Mouse (Mus musculus): ENCODE measurements at regions not wholly inside any gene's neighbourhood (a gene's known extent, or its start where the extent isn't known, plus 50 kb on each side); places are given as distances from the start of the nearest gene placed in this dataset.
A peak's percentile ranks its signal among the peaks of the same experiment; 100 is the strongest.

- Histone ChIP-seq H3K27ac (ENCODE audit: low read length) (no peak overlapping the region; the same call in 1 of the 2 replicates), H3K9ac (replicated peaks; ENCODE audit: low read depth, low read length) (no peak overlapping the region), H3K4me1 (replicated peaks; ENCODE audit: control insufficient read depth, insufficient read depth, low read length) (no peaks in the 10 kb centered on the region), H3K4me2 (ENCODE audit: low read length) (no peak overlapping the region), H3K4me3 (replicated peaks; ENCODE audit: low read length) (no peak overlapping the region), H3K27me3 (replicated peaks; ENCODE audit: control insufficient read depth, insufficient read depth, low read length) (no peaks in the 10 kb centered on the region), H3K36me3 (ENCODE audit: control insufficient read depth, insufficient read depth) (no peaks in the 10 kb centered on the region), H3K9me3 (ENCODE audit: control insufficient read depth, low read length) (no peaks in the 10 kb centered on the region)
- ATAC-seq: peak; percentile 77
- WGBS: 35% methylated on average over 2 of the region's 2 CpGs
Measured at GRCm38 (mm10) chr4:51519281-51519680, 302.8 kb downstream of the Cylc2 start.

- no peak overlapping the region for H3K4me3 ChIP-seq (replicated peaks; ENCODE audit: low read length)
- peak; percentile 86 for ATAC-seq
- H3K36me3 ChIP-seq (ENCODE audit: control insufficient read depth, insufficient read depth): no peaks in the 10 kb centered on the region
- H3K9me3 ChIP-seq (ENCODE audit: control insufficient read depth, low read length): no peaks in the 10 kb centered on the region
- no peak overlapping the region for H3K27ac ChIP-seq (ENCODE audit: low read length)
- no peaks in the 10 kb centered on the region for H3K4me1 ChIP-seq (replicated peaks; ENCODE audit: control insufficient read depth, insufficient read depth, low read length)
- H3K27me3 ChIP-seq (replicated peaks; ENCODE audit: control insufficient read depth, insufficient read depth, low read length): no peaks in the 10 kb centered on the region
- H3K4me2 ChIP-seq (ENCODE audit: low read length): no peak overlapping the region
- H3K9ac ChIP-seq (replicated peaks; ENCODE audit: low read depth, low read length): no peak overlapping the region
Measured at GRCm38 (mm10) chr4:51519750-51520149, 303.3 kb downstream of the Cylc2 start.

GRCm38 (mm10) chr4:51545419-51545818, 328.9 kb downstream of the Cylc2 start:
- ATAC-seq: peak; percentile 58; the same call in 1 of the 2 replicates
- 42% methylated on average over 6 of the region's 6 CpGs for WGBS
- Histone ChIP-seq H3K4me3 (replicated peaks; ENCODE audit: low read length) (no peak overlapping the region), H3K9ac (replicated peaks; ENCODE audit: low read depth, low read length) (no peak overlapping the region), H3K9me3 (ENCODE audit: control insufficient read depth, low read length) (no peaks in the 10 kb centered on the region), H3K4me1 (replicated peaks; ENCODE audit: control insufficient read depth, insufficient read depth, low read length) (no peaks in the 10 kb centered on the region), H3K36me3 (ENCODE audit: control insufficient read depth, insufficient read depth) (no peaks in the 10 kb centered on the region), H3K4me2 (ENCODE audit: low read length) (no peak overlapping the region), H3K27ac (ENCODE audit: low read length) (no peak overlapping the region), H3K27me3 (replicated peaks; ENCODE audit: control insufficient read depth, insufficient read depth, low read length) (no peaks in the 10 kb centered on the region)

- Histone ChIP-seq H3K27me3 (replicated peaks; ENCODE audit: control insufficient read depth, insufficient read depth, low read length) (no peaks in the 10 kb centered on the region), H3K4me2 (ENCODE audit: low read length) (no peak overlapping the region), H3K4me3 (replicated peaks; ENCODE audit: low read length) (no peak overlapping the region), H3K27ac (ENCODE audit: low read length) (no peak overlapping the region), H3K4me1 (replicated peaks; ENCODE audit: control insufficient read depth, insufficient read depth, low read length) (no peaks in the 10 kb centered on the region), H3K36me3 (ENCODE audit: control insufficient read depth, insufficient read depth) (no peaks in the 10 kb centered on the region), H3K9me3 (ENCODE audit: control insufficient read depth, low read length) (no peaks in the 10 kb centered on the region), H3K9ac (replicated peaks; ENCODE audit: low read depth, low read length) (no peak overlapping the region)
- 76% methylated on average over 1 of the region's 1 CpGs for WGBS
- no peak for ATAC-seq
Measured at GRCm38 (mm10) chr4:51559693-51560092, 343.2 kb downstream of the Cylc2 start.

GRCm38 (mm10) chr4:51560100-51560499, 343.6 kb downstream of the Cylc2 start:
- ATAC-seq: no peak
- H3K27me3 ChIP-seq (replicated peaks; ENCODE audit: control insufficient read depth, insufficient read depth, low read length): no peaks in the 10 kb centered on the region
- H3K4me2 ChIP-seq (ENCODE audit: low read length): no peak overlapping the region
- no peak overlapping the region for H3K27ac ChIP-seq (ENCODE audit: low read length)
- H3K4me3 ChIP-seq (replicated peaks; ENCODE audit: low read length): no peak overlapping the region
- no peak overlapping the region for H3K9ac ChIP-seq (replicated peaks; ENCODE audit: low read depth, low read length)
- H3K9me3 ChIP-seq (ENCODE audit: control insufficient read depth, low read length): no peaks in the 10 kb centered on the region
- no peaks in the 10 kb centered on the region for H3K36me3 ChIP-seq (ENCODE audit: control insufficient read depth, insufficient read depth)
- no peaks in the 10 kb centered on the region for H3K4me1 ChIP-seq (replicated peaks; ENCODE audit: control insufficient read depth, insufficient read depth, low read length)

GRCm38 (mm10) chr4:51562379-51562778, 345.9 kb downstream of the Cylc2 start:
- Histone ChIP-seq H3K4me1 (replicated peaks; ENCODE audit: control insufficient read depth, insufficient read depth, low read length) (no peaks in the 10 kb centered on the region), H3K4me3 (replicated peaks; ENCODE audit: low read length) (no peak overlapping the region), H3K9ac (replicated peaks; ENCODE audit: low read depth, low read length) (no peak overlapping the region), H3K9me3 (ENCODE audit: control insufficient read depth, low read length) (no peaks in the 10 kb centered on the region), H3K27ac (ENCODE audit: low read length) (no peak overlapping the region), H3K4me2 (ENCODE audit: low read length) (no peak overlapping the region), H3K36me3 (ENCODE audit: control insufficient read depth, insufficient read depth) (no peaks in the 10 kb centered on the region), H3K27me3 (replicated peaks; ENCODE audit: control insufficient read depth, insufficient read depth, low read length) (no peaks in the 10 kb centered on the region)
- ATAC-seq: no peak
- 8% methylated on average over 5 of the region's 5 CpGs for WGBS

GRCm38 (mm10) chr4:51576456-51576855, 360.0 kb downstream of the Cylc2 start:
- Histone ChIP-seq H3K9ac (replicated peaks; ENCODE audit: low read depth, low read length) (no peak overlapping the region), H3K4me2 (ENCODE audit: low read length) (no peak overlapping the region), H3K4me3 (replicated peaks; ENCODE audit: low read length) (no peak overlapping the region), H3K27ac (ENCODE audit: low read length) (no peak overlapping the region), H3K9me3 (ENCODE audit: control insufficient read depth, low read length) (no peaks in the 10 kb centered on the region), H3K4me1 (replicated peaks; ENCODE audit: control insufficient read depth, insufficient read depth, low read length) (no peaks in the 10 kb centered on the region), H3K36me3 (ENCODE audit: control insufficient read depth, insufficient read depth) (no peaks in the 10 kb centered on the region), H3K27me3 (replicated peaks; ENCODE audit: control insufficient read depth, insufficient read depth, low read length) (no peaks in the 10 kb centered on the region)
- ATAC-seq: no peak
- 69% methylated on average over 2 of the region's 2 CpGs for WGBS

GRCm38 (mm10) chr4:51594044-51594443, 377.6 kb downstream of the Cylc2 start:
- ATAC-seq: no peak
- H3K36me3 ChIP-seq (ENCODE audit: control insufficient read depth, insufficient read depth): no peaks in the 10 kb centered on the region
- no peaks in the 10 kb centered on the region for H3K27me3 ChIP-seq (replicated peaks; ENCODE audit: control insufficient read depth, insufficient read depth, low read length)
- no peak overlapping the region for H3K27ac ChIP-seq (ENCODE audit: low read length)
- no peak overlapping the region for H3K4me3 ChIP-seq (replicated peaks; ENCODE audit: low read length)
- no peak overlapping the region for H3K9ac ChIP-seq (replicated peaks; ENCODE audit: low read depth, low read length)
- 83% methylated on average over 4 of the region's 4 CpGs for WGBS
- H3K4me1 ChIP-seq (replicated peaks; ENCODE audit: control insufficient read depth, insufficient read depth, low read length): no peaks in the 10 kb centered on the region
- no peaks in the 10 kb centered on the region for H3K9me3 ChIP-seq (ENCODE audit: control insufficient read depth, low read length)
- no peak overlapping the region for H3K4me2 ChIP-seq (ENCODE audit: low read length)

GRCm38 (mm10) chr4:51597850-51598249, 381.4 kb downstream of the Cylc2 start:
- Histone ChIP-seq H3K9ac (replicated peaks; ENCODE audit: low read depth, low read length) (no peak overlapping the region), H3K27ac (ENCODE audit: low read length) (no peak overlapping the region), H3K36me3 (ENCODE audit: control insufficient read depth, insufficient read depth) (no peaks in the 10 kb centered on the region), H3K27me3 (replicated peaks; ENCODE audit: control insufficient read depth, insufficient read depth, low read length) (no peaks in the 10 kb centered on the region), H3K4me3 (replicated peaks; ENCODE audit: low read length) (no peak overlapping the region), H3K4me1 (replicated peaks; ENCODE audit: control insufficient read depth, insufficient read depth, low read length) (no peaks in the 10 kb centered on the region), H3K4me2 (ENCODE audit: low read length) (no peak overlapping the region), H3K9me3 (ENCODE audit: control insufficient read depth, low read length) (no peaks in the 10 kb centered on the region)
- 87% methylated on average over 3 of the region's 3 CpGs for WGBS
- no peak for ATAC-seq

- Histone ChIP-seq H3K27ac (ENCODE audit: low read length) (no peak overlapping the region), H3K36me3 (ENCODE audit: control insufficient read depth, insufficient read depth) (no peaks in the 10 kb centered on the region), H3K27me3 (replicated peaks; ENCODE audit: control insufficient read depth, insufficient read depth, low read length) (no peaks in the 10 kb centered on the region), H3K4me1 (replicated peaks; ENCODE audit: control insufficient read depth, insufficient read depth, low read length) (no peaks in the 10 kb centered on the region), H3K9me3 (ENCODE audit: control insufficient read depth, low read length) (no peaks in the 10 kb centered on the region), H3K4me2 (ENCODE audit: low read length) (no peak overlapping the region), H3K4me3 (replicated peaks; ENCODE audit: low read length) (no peak overlapping the region), H3K9ac (replicated peaks; ENCODE audit: low read depth, low read length) (no peak overlapping the region)
- WGBS: 90% methylated on average over 6 of the region's 6 CpGs
- no peak for ATAC-seq
Measured at GRCm38 (mm10) chr4:51599984-51600747, 383.7 kb downstream of the Cylc2 start.

Measured in forebrain, embryonic 16.5 days (tissue).